Mouse (Mus musculus) erythroblast, embryonic 14.5 days (primary cell): ENCODE measurements around the gene Rsph10b.

Source experiments
- GATA1 ChIP-seq: IDR thresholded peaks from 2 replicates; pipeline ENCODE4 v1.6.1; 2012; ENCODE audit warnings: low read length, inconsistent platforms, mixed read lengths
- TAL1 ChIP-seq: IDR thresholded peaks from 3 replicates; pipeline ENCODE4 v1.6.1; 2012; ENCODE audit warnings: low read length, inconsistent platforms, mixed read lengths

DNA sequence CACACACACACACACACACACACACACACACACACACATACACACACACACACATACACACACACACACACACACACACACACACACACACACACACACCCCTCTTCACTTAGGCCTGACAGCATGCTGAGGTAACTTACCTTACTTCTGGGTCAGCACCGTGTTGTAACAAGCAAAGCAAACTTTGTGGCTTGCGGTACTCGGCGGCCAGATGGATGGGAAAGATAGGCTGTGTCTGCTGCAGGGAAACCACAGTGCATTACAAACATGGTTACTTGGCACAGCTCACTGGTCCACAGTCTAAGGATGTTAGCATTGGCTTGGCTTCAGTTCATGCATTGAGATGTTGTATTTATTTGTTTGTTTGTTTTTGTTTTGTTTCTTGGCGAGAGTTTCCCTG, 39.4 kb upstream of the Rsph10b start:
- TF ChIP-seq TAL1 (no peak), GATA1 (peak; percentile 24; the same call in 1 of the 2 replicates)
